Mouse (Mus musculus): ENCODE results near the gene Ccdc50. TPM values are rescaled to one million over a fixed set of nuclear protein-coding genes. Genes with fewer than 3 reads are reported as not detected.

Gene Ccdc50
- polyA plus RNA-seq (2012; rRNA removed): 23.6 and 24.0 TPM in 2 replicates

DNA sequence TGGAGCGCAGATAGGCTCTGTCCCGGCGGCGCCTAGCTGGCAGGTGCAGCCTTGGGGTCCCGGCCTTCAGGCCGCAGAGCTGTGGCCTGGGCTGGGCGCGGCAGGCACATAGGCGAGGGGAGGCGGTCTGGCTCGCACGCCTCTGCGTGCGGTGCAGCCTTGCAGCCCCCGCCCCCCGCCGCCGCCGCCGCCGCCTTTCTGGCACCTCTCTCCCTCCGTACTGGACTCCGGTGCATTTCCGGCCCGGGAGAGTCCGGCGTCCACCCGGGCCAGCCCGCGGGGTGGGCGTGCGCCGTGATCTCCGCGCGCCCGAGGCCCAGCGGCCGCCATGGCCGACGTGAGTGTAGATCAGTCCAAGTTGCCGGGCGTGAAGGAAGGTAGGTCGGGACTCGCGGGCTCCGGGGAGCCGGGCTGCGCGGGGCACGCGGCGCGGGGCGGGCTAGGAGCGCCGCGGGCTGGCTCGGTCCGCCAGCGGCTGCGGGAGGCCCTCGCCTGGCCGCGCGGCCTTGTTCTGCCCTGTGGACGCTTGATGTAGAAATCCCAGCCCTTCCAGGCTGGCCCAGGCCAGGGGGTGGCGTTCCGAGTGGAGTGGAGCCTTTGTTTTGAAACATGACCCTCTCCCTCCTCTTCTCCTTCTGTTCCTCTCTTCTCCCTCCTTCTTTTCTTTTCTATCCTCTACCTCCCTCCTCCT, at the start of gene Ccdc50:
Gene Ccdc50 (plus strand): TSS at position 109 of the 691 bp plus-strand sequence.
- DNase-seq (ENCODE audit: low read depth): no peak

DNA sequence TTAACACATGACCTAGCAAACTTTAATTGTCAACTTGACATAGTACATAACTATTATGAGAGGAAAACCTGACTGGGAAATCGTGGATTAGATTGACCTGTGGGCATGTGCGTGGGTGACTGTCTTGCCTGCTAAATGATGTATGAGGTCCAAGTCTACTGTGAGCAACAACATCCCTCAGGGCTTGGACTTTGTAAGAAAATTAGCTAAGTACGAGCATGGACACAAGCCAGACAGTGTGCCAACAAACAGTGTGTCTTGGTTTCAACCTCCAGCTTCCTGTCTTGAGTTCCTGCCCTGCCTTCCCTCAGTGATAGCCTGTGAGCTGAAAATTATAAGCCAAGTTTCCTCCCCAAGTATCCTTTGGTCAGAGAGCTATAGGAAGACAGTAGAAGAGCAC, 41.1 kb upstream of the Ccdc50 start:
- peak; percentile 96 for DNase-seq (ENCODE audit: low read depth)

DNA sequence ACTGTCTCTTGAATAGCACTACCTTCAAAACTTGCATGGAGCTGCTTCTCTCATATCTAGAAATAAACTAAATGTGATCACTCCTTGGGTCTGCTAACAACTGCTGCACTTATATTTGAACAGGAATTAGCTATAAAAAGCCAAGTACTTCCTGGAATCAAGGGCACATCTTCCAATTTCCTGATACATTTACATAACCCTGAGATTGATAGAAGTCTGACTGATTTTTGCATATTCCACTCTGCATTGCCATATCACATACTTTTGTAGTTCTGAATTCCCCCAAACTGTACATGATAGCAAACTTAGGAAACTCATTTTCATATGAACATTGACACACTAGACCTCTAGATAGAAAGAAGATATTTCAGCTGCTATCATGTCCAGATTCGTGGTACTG, 40.3 kb upstream of the Ccdc50 start:
- DNase-seq (ENCODE audit: low read depth): no peak

DNA sequence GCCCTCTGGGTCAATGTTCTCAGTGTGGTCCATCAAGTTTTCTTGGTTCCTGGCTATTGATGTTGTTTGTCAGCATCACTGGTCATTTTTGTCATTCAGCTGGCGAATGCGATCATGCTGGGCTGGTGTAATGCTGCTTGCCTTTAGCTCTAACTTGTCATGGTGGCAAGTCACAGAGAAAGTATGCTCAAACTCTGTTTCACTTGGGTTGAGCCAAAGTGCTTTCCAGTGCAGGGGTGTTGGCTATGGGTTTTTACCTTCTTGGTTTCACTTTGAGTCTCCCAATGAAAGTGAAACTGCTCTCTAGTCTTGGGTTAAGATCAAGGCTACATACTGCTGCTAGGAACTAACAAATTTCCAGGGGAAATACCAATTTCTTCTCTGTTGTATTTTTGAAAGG, 39.4 kb upstream of the Ccdc50 start:
- no peak for DNase-seq (ENCODE audit: low read depth)

DNA sequence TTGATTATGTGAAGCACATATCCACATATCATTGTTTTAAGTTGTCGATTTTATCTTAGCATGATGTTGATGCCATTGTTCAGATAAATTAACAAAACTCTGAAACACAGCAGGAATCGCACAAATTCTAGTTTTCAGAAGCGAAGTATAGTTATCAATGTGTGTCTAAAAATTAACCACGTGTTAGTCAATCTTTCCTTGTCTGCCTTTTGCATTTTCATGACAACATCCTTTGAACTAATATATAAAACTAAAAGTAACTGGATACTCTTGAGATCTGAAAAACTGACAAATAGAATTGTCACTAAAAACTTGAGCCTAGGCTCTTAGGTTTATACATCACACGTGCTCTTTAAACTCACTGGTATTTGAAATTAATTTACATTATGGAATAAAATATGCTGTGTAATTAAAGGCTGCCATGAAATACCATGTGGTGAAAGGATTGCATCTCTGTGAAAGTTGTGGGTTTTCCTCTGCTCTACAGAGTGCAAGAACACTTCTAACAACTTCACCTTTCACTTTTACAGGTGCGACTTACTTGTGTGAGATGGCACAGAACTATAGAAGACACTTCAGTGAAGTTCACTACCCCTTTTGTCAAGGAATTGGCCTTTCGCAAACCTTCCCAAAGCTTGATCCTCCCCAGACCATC, 38.7 kb upstream of the Ccdc50 start:
- no peak for DNase-seq (ENCODE audit: low read depth)

DNA sequence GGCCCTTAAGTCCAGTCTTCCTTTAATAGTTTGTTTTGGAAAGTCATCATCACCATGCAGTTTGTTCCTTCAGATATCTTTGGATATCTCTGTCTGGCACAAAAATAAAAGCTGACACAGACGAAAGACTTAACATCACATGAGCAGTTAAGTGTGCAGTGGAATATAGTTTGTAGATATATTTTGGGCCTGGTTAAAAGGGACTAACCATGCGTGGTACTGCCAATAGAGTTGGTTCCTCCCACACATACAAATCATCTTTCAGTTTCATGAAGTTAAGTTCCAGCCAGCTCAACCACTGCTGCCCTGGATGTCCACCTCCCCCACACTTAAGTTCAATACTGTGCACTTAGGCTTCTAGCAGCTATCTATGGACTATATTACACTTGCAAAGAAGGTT, 34.2 kb upstream of the Ccdc50 start:
- DNase-seq (ENCODE audit: low read depth): peak; percentile 24

DNA sequence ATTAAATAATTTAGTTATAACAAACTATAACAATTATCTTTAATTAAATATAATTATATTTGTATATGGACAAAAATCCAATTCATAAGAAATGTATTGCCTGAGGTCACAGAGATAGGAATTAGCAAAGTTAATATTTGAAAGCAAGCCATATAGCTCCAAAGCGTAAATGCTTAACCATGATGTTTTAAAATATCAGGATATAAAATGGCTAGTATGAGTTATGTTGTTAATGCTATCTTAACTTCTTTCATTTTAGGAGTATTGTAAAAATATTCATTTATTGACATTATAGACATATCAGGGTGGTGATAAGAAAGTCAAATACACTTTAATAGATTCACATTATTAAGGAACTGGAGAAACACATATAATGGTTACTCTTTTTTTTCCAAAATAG, 28.6 kb upstream of the Ccdc50 start:
- no peak for DNase-seq (ENCODE audit: low read depth)

DNA sequence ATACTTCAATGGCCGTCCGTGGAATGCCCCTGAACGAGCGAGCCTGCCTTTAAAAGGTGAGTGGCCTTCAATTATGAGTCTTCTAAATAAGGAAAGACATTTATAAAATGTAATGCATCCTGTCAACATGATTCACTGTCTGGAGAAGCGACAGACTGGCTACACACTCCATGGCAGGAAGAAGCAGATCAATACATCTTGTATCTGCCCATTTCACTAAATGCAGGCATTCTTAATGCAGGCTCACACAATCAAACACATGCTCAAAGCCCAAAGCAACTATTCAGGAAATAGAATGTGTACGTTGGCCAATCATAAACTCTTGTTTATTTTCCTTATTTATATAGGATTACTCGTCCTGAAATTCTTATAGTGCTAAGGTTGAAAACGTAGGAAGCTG, 18.5 kb upstream of the Ccdc50 start, which contains the start of gene Uts2b:
Gene Uts2b (minus strand): TSS at position 49 of the 400 bp plus-strand sequence.
- DNase-seq (ENCODE audit: low read depth): no peak

DNA sequence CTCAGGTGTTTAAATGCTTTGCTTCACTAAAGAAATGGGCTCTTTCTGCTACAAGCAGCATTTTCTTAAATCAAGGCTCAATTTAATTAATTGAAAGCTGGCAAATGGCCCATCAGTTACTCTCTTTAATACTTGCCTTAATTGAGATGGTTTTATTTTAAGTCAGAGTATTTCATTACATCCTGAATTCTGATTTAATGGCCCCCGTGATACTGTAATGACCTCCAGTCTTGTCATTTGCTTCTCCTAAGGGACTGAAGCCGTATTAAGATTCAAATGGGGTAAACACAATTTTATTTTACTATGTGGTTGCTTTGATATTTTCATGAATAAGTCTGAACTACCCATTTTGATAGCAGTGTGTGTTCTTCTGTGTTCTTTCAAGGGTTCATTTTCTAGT, 18.0 kb upstream of the Ccdc50 start:
- DNase-seq (ENCODE audit: low read depth): no peak

DNA sequence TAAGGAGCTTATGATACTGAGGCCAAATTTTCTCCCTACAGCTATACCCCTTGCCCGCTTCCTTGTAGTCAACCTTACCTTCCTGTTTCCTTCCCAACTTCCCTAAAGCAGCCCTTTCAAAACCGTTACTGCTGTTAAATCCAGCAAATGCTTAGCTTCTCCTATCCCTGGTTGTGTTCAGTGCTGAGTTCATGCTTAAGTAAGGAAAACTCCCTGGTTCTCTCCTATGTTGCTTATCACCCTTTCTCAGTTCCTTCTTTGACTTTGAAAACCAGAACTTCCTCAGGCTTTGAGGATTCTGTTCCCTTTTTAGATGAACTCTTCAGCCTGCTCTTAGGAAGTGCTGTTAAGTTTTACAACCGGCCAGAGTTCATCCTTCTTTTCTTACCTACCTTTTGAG, 14.5 kb upstream of the Ccdc50 start:
- DNase-seq (ENCODE audit: low read depth): no peak

DNA sequence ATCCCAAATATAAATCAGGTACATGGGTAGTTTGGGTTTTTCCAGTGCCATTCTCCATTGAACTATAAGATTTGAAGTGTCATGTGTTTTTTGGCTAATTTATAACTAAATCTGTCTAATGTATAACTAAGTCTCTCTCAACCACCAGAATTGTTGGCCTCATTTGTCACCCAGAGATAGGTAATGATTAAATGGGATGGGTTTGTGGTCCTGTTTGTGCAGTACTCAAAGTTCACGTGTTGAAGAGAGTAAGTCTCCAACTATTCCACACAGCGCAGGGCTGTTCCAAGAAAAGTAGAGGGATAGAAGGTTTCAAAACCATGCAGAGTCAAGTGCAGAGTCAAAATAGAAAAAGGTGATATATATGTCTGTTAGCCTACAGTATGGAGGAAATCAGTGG, 13.4 kb upstream of the Ccdc50 start:
- DNase-seq (ENCODE audit: low read depth): no peak

DNA sequence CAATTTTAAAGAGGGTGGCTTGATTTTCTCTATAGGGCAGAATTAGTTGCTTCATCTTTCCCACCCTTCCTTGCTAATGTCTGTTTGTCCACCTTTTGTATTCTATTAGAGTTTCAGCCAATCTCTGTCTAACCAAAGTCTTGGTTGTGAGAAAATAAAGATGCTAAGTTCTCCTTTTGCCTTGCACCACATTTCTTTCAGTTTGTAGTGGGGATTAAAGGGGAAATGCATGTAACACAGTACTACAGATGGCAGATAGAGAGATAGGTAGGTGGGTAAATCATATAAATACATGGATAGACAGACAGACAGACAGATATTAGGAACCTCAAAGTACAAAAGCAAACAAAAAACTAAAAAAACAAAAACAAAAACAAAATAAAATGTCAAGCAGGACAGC, 12.1 kb upstream of the Ccdc50 start:
- DNase-seq (ENCODE audit: low read depth): no peak

DNA sequence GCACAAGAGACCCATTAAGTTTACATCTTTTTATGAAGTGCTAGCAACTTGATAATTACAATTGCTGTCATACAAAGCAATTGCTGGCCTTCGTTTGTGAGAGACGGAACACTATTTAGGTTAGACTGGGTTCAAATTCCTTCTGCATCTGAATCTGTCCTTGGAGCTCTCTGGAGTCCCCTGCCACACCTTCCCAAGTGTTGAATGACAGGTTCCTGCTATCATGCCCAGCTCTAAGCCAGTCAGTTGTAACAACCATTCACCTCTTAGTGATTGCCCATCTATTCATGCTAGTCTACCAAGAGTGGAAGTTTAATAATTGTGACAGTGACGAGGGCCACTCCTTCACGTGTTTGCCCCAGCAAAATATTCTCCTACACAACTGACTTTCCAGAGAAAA, 6.5 kb upstream of the Ccdc50 start:
- DNase-seq (ENCODE audit: low read depth): no peak

DNA sequence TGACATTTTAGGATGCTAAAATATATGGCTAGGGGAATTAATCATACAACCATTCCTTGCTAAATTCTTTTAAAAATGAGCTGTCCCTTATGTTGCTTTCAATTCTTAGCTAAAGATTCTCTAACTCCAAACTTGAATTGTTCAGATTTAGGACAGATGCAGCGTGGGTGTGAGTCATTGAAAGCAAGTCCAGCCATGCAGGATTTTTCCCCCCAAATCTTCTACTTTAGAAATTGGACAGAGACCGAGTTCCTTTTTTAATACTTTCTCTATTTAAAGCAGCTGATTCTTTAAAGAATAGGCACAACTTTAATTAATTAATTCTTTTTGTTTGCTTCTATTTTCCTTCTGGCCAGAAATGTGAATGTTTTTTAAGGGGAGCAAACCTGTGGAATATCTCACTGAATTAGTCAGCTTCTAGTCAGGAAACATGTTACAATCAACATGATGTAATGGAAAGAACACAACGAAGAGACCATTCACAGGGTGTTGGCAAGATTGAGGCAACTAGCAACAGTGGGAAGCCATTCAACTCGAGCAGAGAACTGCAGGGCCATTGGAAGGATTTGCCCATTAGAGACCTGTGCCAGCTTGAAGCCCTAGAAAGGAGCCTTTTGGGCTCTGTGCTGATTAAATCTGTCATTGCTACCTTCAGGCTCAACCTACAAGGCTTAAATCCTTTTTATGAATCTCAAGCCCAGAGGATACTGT, 3.6 kb upstream of the Ccdc50 start:
- no peak for DNase-seq (ENCODE audit: low read depth)

DNA sequence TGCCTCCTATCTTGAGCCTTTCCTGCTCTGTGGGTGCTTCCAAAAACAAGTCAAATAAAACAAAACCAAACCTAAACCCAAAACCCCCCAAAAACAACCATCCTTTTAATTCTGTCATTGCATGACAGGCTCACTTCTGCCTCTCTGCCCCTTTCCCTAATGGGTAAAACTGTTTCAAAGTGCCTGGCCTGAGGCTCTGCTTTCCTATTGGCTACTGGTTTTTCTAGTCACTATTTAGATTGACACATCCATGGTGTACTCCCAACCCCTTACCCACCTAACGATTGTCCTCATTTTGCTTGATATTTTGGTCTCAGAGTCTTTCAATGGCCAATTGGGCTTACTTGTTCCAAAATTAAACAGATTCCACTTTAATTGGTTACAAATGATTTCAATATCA, 3.0 kb upstream of the Ccdc50 start:
- no peak for DNase-seq (ENCODE audit: low read depth)

DNA sequence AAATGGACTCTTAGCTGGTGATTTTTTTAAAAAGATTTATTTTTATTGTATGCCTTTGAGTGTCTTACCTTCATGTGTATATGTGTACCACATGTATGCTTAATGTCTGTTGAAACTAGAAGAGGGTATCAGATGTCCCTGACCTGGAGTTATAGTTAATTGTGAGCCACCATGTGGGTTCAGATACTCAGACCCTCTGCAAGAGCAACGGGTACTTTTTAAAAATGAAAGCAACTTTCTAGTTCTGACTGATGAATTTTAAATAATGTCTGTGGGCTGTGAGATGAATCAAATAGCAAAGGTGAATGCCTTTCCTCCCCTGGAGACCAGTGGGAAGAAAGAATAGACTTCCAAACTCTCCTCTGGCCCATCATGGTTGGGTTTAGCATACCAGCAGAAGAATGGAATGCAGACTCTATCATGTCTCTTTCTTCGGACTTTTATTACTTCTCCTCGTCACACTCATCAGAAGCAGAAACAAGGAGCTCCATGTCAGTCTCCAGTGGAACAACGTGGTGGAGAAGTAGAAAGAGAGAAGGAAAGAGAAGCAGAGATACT, 1.7 kb upstream of the Ccdc50 start:
- no peak for DNase-seq (ENCODE audit: low read depth)

DNA sequence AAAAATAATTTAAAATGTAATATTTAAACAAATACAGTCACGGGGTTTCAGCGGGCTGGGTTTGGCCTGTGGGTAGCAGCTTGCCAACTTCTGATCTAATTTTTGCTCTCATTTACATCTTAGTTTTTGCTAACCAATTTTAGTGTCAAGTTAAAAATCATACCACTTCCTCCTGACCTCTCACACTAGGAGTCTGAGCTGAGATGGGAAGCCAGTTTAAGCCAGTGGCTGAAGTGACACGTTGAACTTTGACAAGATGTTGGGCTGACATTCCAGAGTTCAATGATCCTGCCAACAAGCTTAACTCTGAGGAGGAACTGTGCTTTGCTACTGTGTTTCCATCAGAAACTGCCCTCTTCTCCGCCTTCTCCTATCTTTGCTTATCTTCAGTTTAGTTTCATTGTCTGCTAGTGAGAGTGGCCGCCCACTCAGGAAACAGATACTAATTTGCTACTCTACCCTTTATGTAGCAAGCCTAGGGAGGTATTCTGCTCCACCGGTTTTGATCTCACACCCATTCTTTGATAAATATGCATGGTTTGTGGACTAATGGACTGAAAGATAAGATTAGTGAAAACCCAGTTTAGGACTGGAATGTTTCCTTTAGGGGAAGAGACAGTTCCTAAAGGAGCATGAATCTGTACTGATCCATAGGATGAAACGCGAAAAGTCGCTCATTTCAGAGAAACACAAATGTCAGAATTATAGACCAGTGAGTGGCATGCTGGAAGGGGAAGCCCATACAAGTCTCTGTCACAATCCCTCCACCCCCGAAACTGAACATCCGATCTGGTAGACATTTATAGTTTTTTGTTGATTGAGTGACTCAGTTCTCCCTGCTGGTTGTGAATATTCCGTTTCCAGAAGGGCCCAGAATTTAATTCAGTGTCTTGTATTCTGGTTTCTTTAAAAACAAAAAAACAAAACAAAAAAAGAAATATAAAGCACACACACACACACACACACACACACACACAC, 746 bp upstream of the Ccdc50 start:
- DNase-seq (ENCODE audit: low read depth): no peak

DNA sequence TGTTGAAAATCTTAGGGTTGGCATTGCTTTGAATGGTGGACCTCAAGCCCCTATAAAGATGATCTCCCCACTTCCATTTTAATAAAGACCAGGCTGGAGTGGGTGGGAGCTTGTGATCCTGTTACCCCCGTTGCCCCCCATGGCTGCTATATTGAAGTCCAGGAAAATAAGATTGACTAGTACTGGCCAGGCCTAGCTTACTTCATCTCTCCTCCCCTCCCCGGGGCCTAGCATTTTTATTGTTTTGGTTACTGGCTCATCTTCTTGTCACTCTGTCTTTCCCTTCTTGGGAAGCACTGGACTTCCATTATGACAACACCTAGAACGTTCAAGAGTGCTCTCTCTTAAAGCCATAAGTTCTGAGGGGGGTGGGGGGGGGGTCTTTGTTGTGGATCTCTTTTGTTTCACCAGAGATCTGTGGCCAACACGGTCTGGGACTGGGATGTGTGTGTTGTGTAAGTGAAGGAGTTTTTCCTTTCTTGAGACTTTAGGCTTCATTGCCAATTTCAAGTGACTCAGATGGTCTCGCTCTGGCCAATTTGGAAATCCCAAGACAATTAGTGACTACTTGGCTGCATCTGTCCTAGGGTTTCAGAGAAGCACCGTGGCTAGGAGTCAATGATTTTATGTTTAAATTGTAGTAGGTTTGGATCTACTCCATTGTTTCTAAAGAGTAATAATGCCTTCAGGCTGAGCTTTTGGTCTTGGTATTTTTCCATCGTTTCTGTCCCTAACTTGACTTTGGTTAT, 1.0 kb downstream of the Ccdc50 start:
- DNase-seq (ENCODE audit: low read depth): peak; percentile 71

DNA sequence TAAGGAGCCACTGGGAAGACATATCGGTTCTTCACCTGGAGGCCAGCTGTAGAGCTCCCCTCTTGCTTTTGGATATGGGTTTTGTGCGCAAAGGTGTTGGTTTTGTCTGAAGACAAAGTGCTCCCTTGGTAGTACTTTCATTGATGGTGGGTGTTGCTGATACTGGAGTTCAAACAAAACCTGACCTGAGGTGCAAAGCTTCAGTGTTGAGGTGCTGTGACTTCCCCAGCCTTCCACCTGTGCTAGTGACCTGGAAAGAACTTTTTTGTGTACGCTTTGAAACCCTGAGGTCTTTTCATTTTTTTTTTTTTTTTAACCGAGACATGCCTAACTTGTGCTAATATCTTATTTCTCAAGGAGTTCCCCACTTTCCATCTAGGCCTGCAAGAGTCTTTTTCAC, 1.6 kb downstream of the Ccdc50 start:
- no peak for DNase-seq (ENCODE audit: low read depth)

DNA sequence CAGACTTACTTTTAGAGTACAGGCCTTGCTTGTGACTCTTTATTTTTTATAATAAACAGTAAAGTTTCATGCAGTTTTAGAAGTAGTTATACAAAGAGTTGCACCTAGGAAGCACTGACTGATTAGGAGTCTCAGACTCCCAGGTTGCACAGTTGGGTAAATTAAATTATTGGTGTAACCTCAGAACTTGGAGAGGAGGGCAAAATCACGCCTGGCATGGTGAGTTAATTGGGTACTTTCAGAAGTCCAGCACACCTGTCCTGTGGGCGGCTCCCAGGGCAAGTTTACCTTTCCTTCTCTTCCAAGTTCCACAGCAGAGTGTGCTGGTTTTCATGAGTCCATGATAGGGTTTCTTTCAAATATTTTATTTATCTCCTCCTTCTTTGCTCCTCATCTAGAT, 3.2 kb downstream of the Ccdc50 start:
- DNase-seq (ENCODE audit: low read depth): no peak

All from gonadal fat pad, adult 2 months (tissue).